Mouse (Mus musculus) heart, postnatal 14 days (tissue): ENCODE measurements at regions not wholly inside any gene's neighbourhood (a gene's known extent, or its start where the extent isn't known, plus 50 kb on each side); places are given as distances from the start of the nearest gene placed in this dataset.
A peak's percentile ranks its signal among the peaks of the same experiment; 100 is the strongest.

Experiments
- DNase-seq, 2 experiments: peaks; one replicate each; pipeline ENCODE4 v3.0.0; 2021 to 2022
- intact Hi-C: fragments of 180-260 bp; cut with DNase I; formaldehyde crosslinking; loops from one replicate; pipeline ENCODE4 v1.15.1; 2025

DNA sequence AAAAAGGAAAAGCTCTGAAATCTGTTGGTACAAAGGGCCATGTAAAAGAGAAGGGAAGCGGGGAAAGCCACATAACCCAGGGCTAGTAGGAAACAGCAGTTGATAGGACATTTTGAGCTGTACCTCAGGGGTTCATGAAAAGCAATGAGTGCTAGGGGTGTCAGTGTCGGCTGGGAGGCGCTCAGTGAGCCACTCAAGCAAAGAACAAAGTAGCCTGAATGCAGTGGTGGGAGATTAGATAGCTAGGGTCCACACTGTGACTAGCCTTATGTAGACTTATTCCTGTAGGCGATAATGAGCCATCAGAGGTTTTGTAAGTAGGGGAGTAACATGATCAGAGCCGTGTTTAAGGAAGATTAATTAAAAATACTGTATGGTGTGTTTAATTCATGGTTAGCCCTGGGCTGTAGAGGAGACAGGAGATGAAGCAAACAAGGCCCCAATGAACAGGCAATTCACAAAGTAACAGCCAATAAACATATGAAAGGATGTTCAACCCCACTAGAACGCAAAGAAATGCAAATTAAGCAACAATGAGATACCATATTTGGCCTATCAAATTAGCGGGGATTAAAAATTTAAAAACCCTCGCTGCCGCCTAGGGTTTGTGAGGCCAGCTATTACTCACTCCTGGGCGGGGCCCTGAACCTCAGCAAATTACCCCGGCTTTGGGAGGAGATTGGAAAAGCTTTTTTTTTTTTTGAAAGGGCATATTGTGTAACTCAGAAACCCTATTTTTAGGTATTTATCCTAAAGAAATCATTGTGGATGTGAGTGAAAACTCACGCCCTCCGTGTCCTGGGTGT is 85.1 kb upstream of the Pja1 start:
- intact Hi-C loops: no loop called here
- DNase-seq: no peak

DNA sequence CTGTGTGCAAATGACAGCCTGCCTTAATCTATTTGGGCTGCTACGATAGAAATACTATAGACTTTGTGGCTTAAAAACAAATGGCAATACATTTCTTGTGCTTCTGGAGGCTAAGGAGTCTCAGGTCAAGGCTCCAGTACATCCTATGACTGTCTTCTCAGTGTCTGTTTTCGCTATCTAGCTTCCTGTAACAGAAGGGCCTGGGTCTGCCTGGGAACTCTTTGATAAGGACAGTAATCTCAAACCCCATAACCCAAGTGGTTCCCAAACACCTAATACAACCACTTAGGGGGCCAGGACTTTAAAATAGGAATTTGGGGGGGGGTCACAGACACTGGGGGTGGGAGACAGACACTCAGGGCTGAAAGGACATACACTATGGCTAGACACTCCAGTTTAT is 81.7 kb upstream of the Pja1 start:
- intact Hi-C loops: no loop called here
- DNase-seq: no peak

DNA sequence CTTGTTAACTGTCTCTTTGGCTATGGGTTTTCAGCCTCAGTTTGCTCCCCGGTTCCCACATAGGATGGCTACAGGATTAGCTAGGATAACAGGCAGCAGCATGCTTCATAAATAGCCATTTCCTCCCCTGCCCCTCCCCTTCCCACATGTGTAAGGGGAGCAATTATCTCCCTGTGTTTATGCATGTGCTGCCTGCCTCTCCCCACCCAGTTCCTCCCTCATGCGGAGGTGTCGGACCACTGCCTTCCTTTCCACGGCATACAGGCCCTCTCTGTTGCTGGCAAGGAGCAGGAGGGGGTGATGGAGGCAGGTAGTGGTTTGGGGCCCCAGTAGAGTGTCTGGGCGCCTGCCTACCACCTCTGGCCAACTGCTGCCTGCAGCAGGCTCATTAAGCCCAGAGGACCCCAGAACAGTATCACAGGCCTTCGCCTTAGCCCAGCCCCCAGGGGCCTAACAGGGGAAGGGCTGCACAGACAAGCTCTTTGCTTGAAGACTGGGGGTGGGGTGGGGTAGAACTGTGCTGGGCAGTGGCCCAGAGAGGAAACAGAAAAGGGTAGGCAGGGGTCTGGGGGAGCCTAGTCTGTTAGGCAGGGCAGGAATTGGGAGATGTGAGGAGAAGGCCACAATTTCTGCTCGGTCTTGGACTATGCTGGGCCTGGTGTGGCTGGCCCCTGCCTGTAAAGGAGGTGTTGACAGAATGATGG is 79.1 kb upstream of the Pja1 start:
- intact Hi-C loops: no loop called here
- no peak for DNase-seq

DNA sequence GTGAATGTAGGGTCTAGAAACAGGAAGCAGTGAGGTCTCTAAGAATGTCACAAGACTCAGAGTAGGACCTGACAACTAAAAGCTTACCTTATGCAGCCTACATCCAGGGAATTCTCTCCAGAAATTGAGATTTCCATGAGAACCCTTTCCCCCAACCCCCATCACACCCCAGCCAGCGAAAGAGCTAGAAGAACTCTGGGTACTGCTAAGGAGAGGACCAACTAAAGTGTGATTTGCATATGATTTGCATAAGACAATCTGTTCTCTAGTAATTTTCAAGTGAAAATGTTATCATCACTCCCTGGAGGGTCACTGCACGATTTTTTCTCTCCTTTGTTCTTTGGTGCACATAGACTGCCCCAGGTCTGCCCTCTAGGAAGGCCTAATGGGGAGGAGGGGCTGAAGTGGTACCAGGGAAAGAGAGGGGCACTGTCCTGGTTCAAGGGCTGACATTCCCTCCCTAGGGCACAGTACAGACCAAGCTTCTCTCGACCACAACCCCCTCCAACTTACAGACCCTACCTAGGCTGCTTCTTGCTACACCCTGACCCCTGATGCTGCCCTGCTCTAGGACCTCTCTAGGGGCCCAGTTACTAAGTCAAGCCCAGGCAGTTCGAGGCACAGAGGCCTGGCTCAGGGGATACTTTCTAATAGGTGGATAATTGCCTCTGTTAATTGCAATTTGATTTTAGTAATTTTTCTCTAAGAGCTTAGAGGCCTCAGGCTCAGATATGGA is 77.4 kb upstream of the Pja1 start:
- DNase-seq: no peak
- intact Hi-C loops: no loop called here

DNA sequence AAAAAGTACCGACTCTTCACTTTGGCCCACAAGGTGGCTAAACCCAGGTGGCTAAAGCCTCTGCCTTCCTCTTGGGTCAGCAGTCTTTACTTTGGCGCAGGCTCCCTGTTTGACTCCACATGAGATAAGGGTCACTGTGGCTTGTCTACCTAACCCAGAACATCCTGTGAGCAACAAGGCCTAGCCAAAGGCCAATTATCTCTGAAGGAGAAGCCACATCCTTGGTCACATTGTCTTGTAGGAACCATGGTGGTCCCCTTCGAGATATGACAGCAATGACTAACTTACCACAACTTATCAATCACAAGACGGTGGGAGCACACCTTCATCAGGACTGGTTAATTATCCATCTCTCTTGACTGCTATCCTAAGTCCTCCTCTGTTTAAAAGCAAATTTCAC is 73.3 kb upstream of the Pja1 start:
- intact Hi-C loops: no loop called here
- DNase-seq: no peak

DNA sequence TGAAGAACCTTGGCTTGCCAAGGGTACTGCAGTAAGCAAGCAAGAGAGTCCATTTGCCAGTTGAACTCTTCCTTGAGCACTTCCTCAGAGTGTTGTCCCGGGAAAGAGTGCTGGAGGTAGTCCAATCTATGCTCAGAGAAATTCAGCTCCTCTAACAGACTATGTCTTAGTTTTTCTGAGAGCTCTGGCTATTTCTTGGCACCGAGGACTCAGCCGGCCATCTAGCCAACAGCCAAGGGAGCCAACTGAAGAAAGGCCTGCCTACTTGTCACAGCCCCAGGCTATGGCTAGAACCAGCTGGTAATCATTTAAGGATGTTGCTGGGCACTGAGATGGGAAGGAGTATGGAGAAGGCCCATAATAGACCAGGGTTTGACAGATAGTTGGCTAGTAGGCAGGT is 70.8 kb upstream of the Pja1 start:
- no peak for DNase-seq
- intact Hi-C loops: no loop called here

DNA sequence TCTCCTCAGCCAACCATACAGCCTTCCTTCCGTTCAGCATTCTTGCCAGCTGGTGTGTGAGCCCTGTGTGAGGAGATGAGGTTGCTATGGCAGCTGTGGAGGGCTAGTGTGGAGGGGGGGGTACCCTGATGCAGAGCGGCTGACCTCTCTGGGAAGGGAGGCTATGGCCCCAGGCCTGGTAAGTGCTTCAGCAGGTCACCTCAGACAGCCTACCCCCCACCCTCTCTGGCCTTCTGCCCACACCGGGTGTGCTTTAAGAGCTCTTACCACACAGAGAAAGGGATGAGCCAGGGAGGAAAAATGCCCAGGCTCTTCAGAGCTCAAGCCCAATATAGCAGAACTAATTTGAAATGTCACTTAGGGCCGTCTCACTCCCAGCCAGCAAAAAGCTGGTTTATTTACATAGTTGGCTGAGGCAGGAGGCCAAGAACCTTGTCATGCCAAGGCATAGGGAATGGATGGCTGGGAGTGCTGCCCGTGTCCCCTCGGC is 69.1 kb upstream of the Pja1 start:
- intact Hi-C loops: no loop called here
- no peak for DNase-seq

DNA sequence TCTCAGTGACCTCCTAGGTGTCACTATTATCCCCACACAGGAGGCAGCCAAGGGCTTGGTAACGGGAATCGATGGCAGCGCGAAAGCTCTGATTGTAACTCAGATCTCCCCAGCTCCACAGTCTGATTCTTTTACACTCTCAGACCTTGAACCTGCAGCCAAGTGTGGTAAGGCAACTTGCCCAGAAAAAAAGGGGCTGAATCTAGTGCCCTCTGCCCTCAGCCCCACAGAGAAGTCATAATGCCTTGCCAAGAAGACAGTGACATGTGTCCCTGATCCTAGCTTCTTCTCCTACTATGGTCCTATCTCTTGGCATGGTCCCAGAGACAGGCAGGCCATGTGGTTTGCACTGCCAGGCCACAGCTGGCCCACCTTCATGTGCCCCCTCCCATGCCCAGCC is 68.6 kb upstream of the Pja1 start:
- no peak for DNase-seq
- intact Hi-C loops: no loop called here

DNA sequence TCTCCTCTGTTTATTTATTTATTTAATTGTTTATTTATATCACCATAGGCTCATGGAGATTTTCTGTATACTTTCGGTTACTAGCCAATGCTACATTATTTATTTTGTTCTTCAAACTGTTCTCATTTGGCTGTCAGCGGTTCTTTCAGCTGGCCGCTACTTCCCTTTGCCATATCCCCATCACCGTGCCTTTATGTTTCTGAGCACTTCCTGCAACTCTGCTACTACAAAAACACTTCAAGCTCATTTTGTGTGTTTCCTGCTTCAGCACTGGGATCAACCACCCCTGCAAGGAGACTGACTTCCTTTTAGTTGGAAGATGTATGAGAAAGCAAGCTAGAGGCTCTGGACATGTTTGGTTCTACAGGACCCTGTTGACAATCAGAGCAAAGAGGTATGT is 66.7 kb upstream of the Pja1 start:
- intact Hi-C loops: no loop called here
- DNase-seq: no peak

DNA sequence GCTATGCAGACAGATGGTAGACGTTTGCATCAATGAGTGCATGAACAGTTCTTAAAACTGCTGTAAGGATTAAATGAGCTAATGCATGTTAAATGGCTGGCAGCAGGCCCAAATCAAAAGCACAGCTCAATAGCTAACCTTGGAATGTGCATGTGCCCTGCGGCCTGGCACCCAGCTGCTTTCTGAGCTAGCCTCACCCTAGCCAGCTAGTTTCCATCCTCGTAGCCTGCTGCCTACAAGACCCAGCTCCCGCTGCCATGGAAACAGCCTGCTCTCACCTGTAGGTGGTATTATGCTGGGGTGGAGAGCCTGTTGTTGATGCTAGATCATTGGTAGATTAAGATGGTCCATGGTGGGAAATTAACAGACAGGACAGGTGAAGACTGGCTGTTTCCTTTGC is 63.8 kb upstream of the Pja1 start:
- DNase-seq: no peak
- intact Hi-C loops: no loop called here

DNA sequence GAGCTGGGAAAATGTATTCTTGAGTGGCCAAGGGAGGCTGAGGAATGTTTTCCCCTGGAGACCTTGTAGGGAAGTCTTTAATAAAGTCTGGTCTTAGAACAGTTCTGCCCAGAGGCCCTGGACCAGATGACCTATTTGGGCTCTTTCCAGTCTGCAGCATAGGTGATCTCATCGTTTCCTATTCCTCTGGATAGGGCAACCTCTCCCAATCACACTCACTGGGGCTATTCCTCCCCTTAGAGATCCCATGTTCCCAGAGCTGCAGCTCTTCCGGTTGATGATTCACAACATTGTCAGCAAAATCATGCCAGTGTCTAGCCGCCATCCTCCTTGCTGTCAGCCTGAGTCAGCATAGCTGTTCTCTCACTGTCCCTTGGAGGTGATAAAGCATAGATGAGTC is 60.1 kb upstream of the Pja1 start:
- DNase-seq: peak in 1 of 2 experiments; percentile 37
- intact Hi-C loops: no loop called here

DNA sequence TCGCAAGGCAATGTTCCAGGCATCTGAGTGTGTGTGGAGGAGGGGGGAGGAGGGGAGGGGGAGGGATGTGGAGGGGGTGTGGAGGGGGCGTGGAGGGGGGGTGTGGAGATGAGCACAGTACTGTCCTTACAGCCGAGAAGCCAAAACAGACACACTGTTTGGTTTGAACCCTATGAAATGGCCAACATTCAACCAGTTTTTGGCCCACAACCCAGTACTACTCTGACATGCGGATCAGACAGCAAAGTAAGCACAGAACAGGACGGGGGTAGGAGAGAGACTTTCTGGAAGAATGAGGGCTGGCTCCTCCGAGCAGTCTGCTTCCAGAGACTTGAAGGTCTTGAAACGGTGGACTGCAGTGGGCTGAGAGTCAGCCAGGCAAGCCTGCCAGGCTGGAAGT is 59.4 kb upstream of the Pja1 start:
- intact Hi-C loops: no loop called here
- DNase-seq: no peak

DNA sequence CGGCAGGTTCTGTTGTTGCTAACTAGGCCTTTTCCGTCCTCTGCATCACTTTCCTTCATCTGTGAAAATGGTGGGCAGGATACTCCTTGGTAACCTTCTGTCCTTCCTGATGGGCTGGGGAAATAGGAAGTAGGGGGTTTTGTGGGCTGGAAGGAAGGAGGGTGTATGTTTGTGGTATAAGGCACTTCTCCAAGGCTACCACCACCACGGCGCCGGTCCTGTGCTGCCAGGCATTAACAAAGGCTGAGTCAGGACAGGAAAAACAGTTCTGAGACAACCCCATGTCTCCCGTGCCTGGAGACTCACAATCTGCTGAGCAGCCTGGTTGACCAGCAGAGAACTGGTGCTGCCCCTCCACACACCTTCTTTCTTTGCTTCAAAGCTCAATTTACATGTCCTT is 52.2 kb upstream of the Pja1 start:
- no peak for DNase-seq
- intact Hi-C loops: loop anchor here (1.0 to 10.0 kb wide), 6 partner anchors 51 to 393 kb away; no protein-coding TSS in a partner anchor

DNA sequence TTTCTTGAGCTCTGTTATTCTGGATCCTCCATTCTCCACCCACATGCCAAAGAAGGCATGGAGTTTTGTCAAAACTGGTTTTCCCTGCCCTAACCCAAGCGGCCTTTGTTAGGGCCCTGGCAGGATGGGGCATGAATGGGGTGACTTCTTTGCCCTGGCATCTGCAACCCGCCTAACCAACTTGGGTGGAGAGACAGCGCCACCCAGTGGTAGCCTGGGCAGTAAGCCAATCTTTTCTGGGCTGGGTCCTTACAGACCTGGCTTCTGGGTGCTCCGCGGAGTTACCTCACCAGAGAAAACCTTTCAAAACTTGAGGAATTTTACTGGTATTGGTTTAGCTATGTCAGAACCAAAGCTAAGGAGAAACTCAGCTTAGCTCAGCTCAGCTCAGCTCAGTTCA is 51.8 kb upstream of the Pja1 start:
- intact Hi-C loops: loop anchor here (1.0 to 10.0 kb wide), 6 partner anchors 52 to 393 kb away; no protein-coding TSS in a partner anchor
- peak; percentile 75 to 83 for DNase-seq

DNA sequence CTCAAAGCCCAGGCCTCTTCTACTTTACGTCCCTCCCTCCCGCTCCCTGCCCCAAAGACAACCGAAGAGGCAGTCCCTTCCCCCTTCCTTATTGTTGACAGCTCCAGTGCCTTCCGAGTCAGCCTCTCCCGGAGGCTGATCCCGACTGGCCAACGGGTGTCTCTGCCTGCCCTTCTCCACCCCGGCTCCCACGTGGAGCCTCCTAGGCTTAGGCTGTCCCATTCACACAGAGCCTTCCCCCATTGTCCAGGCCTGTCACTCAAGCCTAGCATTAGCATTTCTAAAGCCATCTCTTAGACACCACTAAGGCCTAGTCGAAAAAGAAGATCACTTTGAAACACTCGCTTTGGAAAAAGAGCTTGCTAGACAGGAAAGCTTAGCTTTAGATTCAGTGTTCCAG is 51.2 kb upstream of the Pja1 start:
- DNase-seq: no peak
- intact Hi-C loops: loop anchor here (2.0 to 10.0 kb wide), 5 partner anchors 53 to 317 kb away; no protein-coding TSS in a partner anchor

DNA sequence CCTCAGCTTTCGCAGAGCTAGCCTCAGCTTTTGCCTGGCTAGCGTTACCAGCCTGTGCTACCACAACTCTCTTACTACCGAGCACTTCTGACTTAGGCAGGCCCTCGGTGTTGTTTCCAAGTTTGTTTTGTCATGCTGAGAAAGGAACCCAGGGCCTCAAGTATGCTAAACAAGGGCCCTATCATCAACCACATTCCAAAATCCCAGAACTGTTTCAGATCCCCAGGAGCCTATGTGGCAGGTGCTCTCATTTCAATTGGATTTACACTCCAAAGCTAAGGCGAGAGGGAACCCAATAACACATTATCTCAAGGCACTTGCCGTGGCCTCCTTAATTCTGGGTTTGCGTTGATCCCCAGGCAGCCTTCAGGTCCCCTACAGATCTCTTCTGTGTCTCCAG is 50.8 kb upstream of the Pja1 start:
- intact Hi-C loops: loop anchor here (1.0 to 10.0 kb wide), 6 partner anchors 53 to 387 kb away; no protein-coding TSS in a partner anchor
- no peak for DNase-seq
